Mouse (Mus musculus) E14TG2a.4 (cell line): ENCODE results near the gene 2010109A12Rik.

Source experiments
- CTCF ChIP-seq: conservative IDR thresholded peaks from 2 replicates; pipeline ENCODE4 v1.5.1; 2014; ENCODE audit warnings: low read length
- NANOG ChIP-seq: IDR thresholded peaks from 2 replicates; pipeline ENCODE4 v1.6.1; 2014; ENCODE audit warnings: borderline replicate concordance, low read length, mixed read lengths
- POU5F1 ChIP-seq: IDR thresholded peaks from 2 replicates; pipeline ENCODE4 v1.6.1; 2014; ENCODE audit warnings: low read length, borderline replicate concordance

- TF ChIP-seq CTCF (no peak), NANOG (no peak), POU5F1 (no peak)
Measured at GRCm38 (mm10) chr5:93207555-93207954, 1.2 kb downstream of the 2010109A12Rik start.
